Mouse (Mus musculus) CH12.LX (cell line): ENCODE measurements around the gene Slc4a4. TPM values are rescaled to one million over a fixed set of nuclear protein-coding genes. Genes with fewer than 3 reads are reported as not detected.

Experiments
- DNase-seq: peaks from one replicate; pipeline ENCODE4 v3.0.0-alpha.2; 2013; ENCODE audit errors: extremely low read depth
- H3K27ac ChIP-seq: 2 replicates; pipeline ENCODE4 v1.5.1; 2012; ENCODE audit warnings: low read depth, mild to moderate bottlenecking, control low read depth, moderate library complexity; ENCODE audit not compliant: insufficient read depth
- H3K27me3 ChIP-seq: replicated peaks from 2 replicates; pipeline ENCODE3; 2012; ENCODE audit warnings: inconsistent platforms
- H3K36me3 ChIP-seq, 2 experiments: replicated peaks in 1 of 2; 2 replicates each; pipeline versions ENCODE3 to v1.6.1; 2012; ENCODE audit warnings: inconsistent platforms in 1 of 2, low read length in 1 of 2, mild to moderate bottlenecking in 1 of 2, mixed read lengths in 1 of 2, moderate library complexity in 1 of 2; ENCODE audit not compliant: control insufficient read depth in 1 of 2, insufficient read depth in 1 of 2
- H3K4me1 ChIP-seq, 2 experiments: 2 replicates each; pipeline ENCODE4 v1.6.1; 2012; ENCODE audit warnings: inconsistent platforms in 1 of 2, moderate library complexity in 1 of 2; ENCODE audit not compliant: insufficient read depth in 2 of 2, control insufficient read depth in 1 of 2
- H3K4me2 ChIP-seq: 2 replicates; pipeline ENCODE4 v1.6.1; 2012; ENCODE audit warnings: low read depth, mild to moderate bottlenecking, control low read depth; ENCODE audit not compliant: poor library complexity, insufficient read depth, severe bottlenecking
- H3K4me3 ChIP-seq, 3 experiments: fragments of 150-350 bp in 1 of 3; sonication (generic) in 1 of 3; replicated peaks in 1 of 3; 2 replicates each; pipeline versions ENCODE3 to v1.5.1; 2011 to 2012; ENCODE audit warnings: low read depth in 2 of 3, low read length in 2 of 3, mild to moderate bottlenecking in 2 of 3, moderate library complexity in 2 of 3, control low read depth in 1 of 3, improper control_type of control experiment in 1 of 3, inconsistent platforms in 1 of 3, mixed read lengths in 1 of 3; ENCODE audit not compliant: poor library complexity in 1 of 3
- H3K79me2 ChIP-seq: replicated peaks from 2 replicates; pipeline ENCODE4 v1.6.1; 2012; ENCODE audit warnings: mild to moderate bottlenecking, moderate library complexity; ENCODE audit not compliant: control insufficient read depth, poor library complexity, insufficient read depth, severe bottlenecking; ENCODE audit errors: extremely low read depth
- H3K9ac ChIP-seq: 2 replicates; pipeline ENCODE4 v1.6.1; 2012; ENCODE audit warnings: low read depth, mild to moderate bottlenecking, control low read depth, moderate library complexity; ENCODE audit not compliant: insufficient read depth
- H3K9me3 ChIP-seq: replicated peaks from 2 replicates; pipeline ENCODE3; 2012; ENCODE audit warnings: low read length, inconsistent platforms, mixed read lengths
- CHD1 ChIP-seq: IDR thresholded peaks from 2 replicates; pipeline ENCODE4 v1.6.1; 2012; ENCODE audit warnings: low read depth, low read length, improper control_type of control experiment, inconsistent platforms
- CHD2 ChIP-seq: IDR thresholded peaks from 2 replicates; pipeline ENCODE4 v1.6.1; 2011; ENCODE audit warnings: low read length, improper control_type of control experiment
- CTCF ChIP-seq, 2 experiments: IDR thresholded peaks in 1 of 2; conservative IDR thresholded peaks in 1 of 2; 2 replicates each; pipeline ENCODE4 v1.5.1; 2011 to 2012; ENCODE audit warnings: low read depth in 2 of 2, low read length in 2 of 2, improper control_type of control experiment in 1 of 2, inconsistent platforms in 1 of 2, mild to moderate bottlenecking in 1 of 2, moderate library complexity in 1 of 2
- E2F4 ChIP-seq: IDR thresholded peaks from 2 replicates; pipeline ENCODE4 v1.6.1; 2011; ENCODE audit warnings: low read depth, low read length, improper control_type of control experiment; ENCODE audit not compliant: insufficient replicate concordance
- ELF1 ChIP-seq: IDR thresholded peaks from 2 replicates; pipeline ENCODE4 v1.6.1; 2014; ENCODE audit warnings: low read depth, mild to moderate bottlenecking, inconsistent platforms, low read length, improper control_type of control experiment
- EP300 ChIP-seq: IDR thresholded peaks from 2 replicates; pipeline ENCODE4 v1.6.1; 2011; ENCODE audit warnings: low read length, improper control_type of control experiment
- ETS1 ChIP-seq: conservative IDR thresholded peaks from 2 replicates; pipeline ENCODE4 v1.6.1; 2012; ENCODE audit warnings: low read depth, mild to moderate bottlenecking, inconsistent platforms, low read length, improper control_type of control experiment, moderate library complexity
- GABPA ChIP-seq: IDR thresholded peaks from 2 replicates; pipeline ENCODE4 v1.6.1; 2012; ENCODE audit warnings: low read depth, low read length, improper control_type of control experiment, inconsistent platforms; ENCODE audit not compliant: insufficient replicate concordance
- HCFC1 ChIP-seq: IDR thresholded peaks from 2 replicates; pipeline ENCODE4 v1.6.1; 2012; ENCODE audit warnings: low read depth, mild to moderate bottlenecking, inconsistent platforms, low read length, improper control_type of control experiment
- IRF4 ChIP-seq: IDR thresholded peaks from 2 replicates; pipeline ENCODE4 v1.6.1; 2014; ENCODE audit warnings: low read depth, mild to moderate bottlenecking, inconsistent platforms, low read length, improper control_type of control experiment
- JUND ChIP-seq: conservative IDR thresholded peaks from 2 replicates; pipeline ENCODE4 v1.6.1; 2011; ENCODE audit warnings: low read depth, low read length, improper control_type of control experiment
- KAT2A ChIP-seq: IDR thresholded peaks from 2 replicates; pipeline ENCODE4 v1.6.1; 2012; ENCODE audit warnings: low read length, improper control_type of control experiment, inconsistent platforms; ENCODE audit not compliant: insufficient replicate concordance
- MAZ ChIP-seq: IDR thresholded peaks from 2 replicates; pipeline ENCODE4 v1.6.1; 2012; ENCODE audit warnings: low read depth, mild to moderate bottlenecking, inconsistent platforms, low read length, improper control_type of control experiment, moderate library complexity
- MEF2A ChIP-seq: IDR thresholded peaks from 2 replicates; pipeline ENCODE4 v1.6.1; 2014; ENCODE audit warnings: low read depth, mild to moderate bottlenecking, inconsistent platforms, low read length, improper control_type of control experiment, borderline replicate concordance
- MXI1 ChIP-seq: IDR thresholded peaks from 2 replicates; pipeline ENCODE4 v1.6.1; 2011; ENCODE audit warnings: mild to moderate bottlenecking, low read depth, low read length, improper control_type of control experiment
- NELFE ChIP-seq: IDR thresholded peaks from 2 replicates; pipeline ENCODE4 v1.6.1; 2011; ENCODE audit warnings: low read depth, low read length, improper control_type of control experiment
- NRF1 ChIP-seq: IDR thresholded peaks from 2 replicates; pipeline ENCODE4 v1.6.1; 2014; ENCODE audit warnings: low read depth, mild to moderate bottlenecking, inconsistent platforms, low read length, improper control_type of control experiment, moderate library complexity
- PAX5 ChIP-seq: IDR thresholded peaks from 2 replicates; pipeline ENCODE4 v1.6.1; 2012; ENCODE audit warnings: low read length, inconsistent platforms, mixed read lengths
- POLR2A ChIP-seq: IDR thresholded peaks from 2 replicates; pipeline ENCODE4 v1.6.1; 2011; ENCODE audit warnings: low read depth, mild to moderate bottlenecking, improper control_type of control experiment, low read length
- TBP ChIP-seq: conservative IDR thresholded peaks from 2 replicates; pipeline ENCODE4 v1.6.1; 2011; ENCODE audit warnings: low read depth, low read length, improper control_type of control experiment
- UBTF ChIP-seq: IDR thresholded peaks from 2 replicates; pipeline ENCODE4 v1.6.1; 2012; ENCODE audit warnings: low read depth, mild to moderate bottlenecking, inconsistent platforms, low read length, improper control_type of control experiment, moderate library complexity
- USF2 ChIP-seq: conservative IDR thresholded peaks from 2 replicates; pipeline ENCODE4 v1.6.1; 2011; ENCODE audit warnings: low read depth, low read length, improper control_type of control experiment
- ZKSCAN1 ChIP-seq: IDR thresholded peaks from 2 replicates; pipeline ENCODE4 v1.6.1; 2012; ENCODE audit warnings: low read depth, inconsistent platforms, low read length, improper control_type of control experiment, borderline replicate concordance
- ZMIZ1 ChIP-seq: IDR thresholded peaks from 2 replicates; pipeline ENCODE4 v1.6.1; 2012; ENCODE audit warnings: low read depth, mild to moderate bottlenecking, inconsistent platforms, low read length, improper control_type of control experiment
- ZNF384 ChIP-seq: IDR thresholded peaks from 2 replicates; pipeline ENCODE4 v1.6.1; 2012; ENCODE audit warnings: low read depth, low read length, improper control_type of control experiment, inconsistent platforms
- dilution Hi-C: fragments of 300-500 bp; cut with MboI; formaldehyde crosslinking; loops from 2 replicates; pipeline ENCODE4 v1.14.3; 2020; ENCODE audit warnings: low sequenced_read_pairs; ENCODE audit not compliant: extremely low pct_unique_long_range_greater_than_20kb, extremely low pct_ligation_motif_present
- in situ Hi-C: fragments of 300-500 bp; cut with MboI; formaldehyde crosslinking; loops from 3 replicates; pipeline ENCODE4 v1.14.3; 2019; ENCODE audit warnings: low sequenced_read_pairs, low pct_ligation_motif_present, low pct_unique_long_range_greater_than_20kb, mixed read lengths
- polyA plus RNA-seq: library from polyadenylated mRNA; unstranded; fragments of >175 nt; gene quantifications from 2 replicates; pipeline ENCODE4 v1.2.1, GENCODE M21; 2012; ENCODE audit warnings: low read depth; ENCODE audit not compliant: insufficient read length
- total RNA-seq, 2 experiments: library from RNA; depleted of rRNA; stranded (reverse); fragments of 300-350 nt in 1 of 2; fragments of >200 nt in 1 of 2; gene quantifications; 2 replicates each; pipeline ENCODE4 v1.2.3; 2012 to 2014

The Slc4a4 gene
- total and polyA plus RNA-seq, 3 experiments, result not detected

- H3K36me3 ChIP-seq, result no peaks in the 10 kb centered on the region
- H3K79me2 ChIP-seq, result no peaks in the 10 kb centered on the region
- no peaks in the 10 kb centered on the region for H3K9me3 ChIP-seq
- TF ChIP-seq NELFE, result no peak
- no peak for TF ChIP-seq KAT2A
- no peak for TF ChIP-seq NRF1
- TF ChIP-seq ELF1, result no peak
- TF ChIP-seq UBTF, result no peak
- no peak for TF ChIP-seq POLR2A
- no peak for TF ChIP-seq TBP
- no peak for TF ChIP-seq PAX5
- no peak for TF ChIP-seq CHD1
- no peak for TF ChIP-seq ZMIZ1
- no peak for DNase-seq
- dilution Hi-C loops, result no loop called here
- H3K4me3 ChIP-seq, result no peak overlapping the region
- no peak overlapping the region for H3K27ac ChIP-seq
- H3K4me2 ChIP-seq, result no peak overlapping the region
- H3K4me1 ChIP-seq, result no peaks in the 10 kb centered on the region
- in situ Hi-C loops, result no loop called here
- no peak overlapping the region for H3K9ac ChIP-seq
- H3K27me3 ChIP-seq, result no peaks in the 10 kb centered on the region
Observed at GRCm38 (mm10) chr5:89068072-89068471, 181.5 kb downstream of the Slc4a4 start.

- H3K27ac ChIP-seq, result no peak overlapping the region
- H3K36me3 ChIP-seq, result no peaks in the 10 kb centered on the region
- H3K9me3 ChIP-seq, result no peaks in the 10 kb centered on the region
- in situ Hi-C loops, result no loop called here
- no peaks in the 10 kb centered on the region for H3K4me1 ChIP-seq
- DNase-seq, result no peak
- H3K79me2 ChIP-seq, result no peaks in the 10 kb centered on the region
- H3K4me3 ChIP-seq, result no peak overlapping the region
- no peaks in the 10 kb centered on the region for H3K27me3 ChIP-seq
- no peak overlapping the region for H3K9ac ChIP-seq
- no peak for TF ChIP-seq USF2
- no peak for TF ChIP-seq JUND
- no peak for TF ChIP-seq HCFC1
- TF ChIP-seq GABPA, result no peak
- TF ChIP-seq PAX5, result no peak
- TF ChIP-seq TBP, result no peak
- no peak for TF ChIP-seq CTCF (conservative IDR thresholded peaks at IDR 0.05 in 1 of 2, IDR thresholded peaks at IDR 0.05 in 1 of 2; ENCODE audit: low read depth in 2 of 2, low read length in 2 of 2)
- TF ChIP-seq MAZ, result no peak
- no peak for TF ChIP-seq KAT2A
- TF ChIP-seq EP300, result no peak
- no peak for TF ChIP-seq ETS1
- TF ChIP-seq NELFE, result no peak
- no peak for TF ChIP-seq MXI1
- no peak for TF ChIP-seq E2F4
- TF ChIP-seq ZNF384, result no peak
- no peak for TF ChIP-seq IRF4
- no peak for TF ChIP-seq CHD2
- TF ChIP-seq MEF2A, result no peak
- TF ChIP-seq ZKSCAN1, result no peak
- no peak for TF ChIP-seq POLR2A
- TF ChIP-seq, all 38 proteins: peak for 0
- H3K4me2 ChIP-seq, result no peak overlapping the region
- dilution Hi-C loops, result no loop called here
Observed at GRCm38 (mm10) chr5:89070051-89070450, 183.4 kb downstream of the Slc4a4 start.
